Mouse (Mus musculus): ENCODE measurements around the gene Pacs2.
A peak's percentile ranks its signal among the peaks of the same experiment; 100 is the strongest.

Pacs2 gene

DNA sequence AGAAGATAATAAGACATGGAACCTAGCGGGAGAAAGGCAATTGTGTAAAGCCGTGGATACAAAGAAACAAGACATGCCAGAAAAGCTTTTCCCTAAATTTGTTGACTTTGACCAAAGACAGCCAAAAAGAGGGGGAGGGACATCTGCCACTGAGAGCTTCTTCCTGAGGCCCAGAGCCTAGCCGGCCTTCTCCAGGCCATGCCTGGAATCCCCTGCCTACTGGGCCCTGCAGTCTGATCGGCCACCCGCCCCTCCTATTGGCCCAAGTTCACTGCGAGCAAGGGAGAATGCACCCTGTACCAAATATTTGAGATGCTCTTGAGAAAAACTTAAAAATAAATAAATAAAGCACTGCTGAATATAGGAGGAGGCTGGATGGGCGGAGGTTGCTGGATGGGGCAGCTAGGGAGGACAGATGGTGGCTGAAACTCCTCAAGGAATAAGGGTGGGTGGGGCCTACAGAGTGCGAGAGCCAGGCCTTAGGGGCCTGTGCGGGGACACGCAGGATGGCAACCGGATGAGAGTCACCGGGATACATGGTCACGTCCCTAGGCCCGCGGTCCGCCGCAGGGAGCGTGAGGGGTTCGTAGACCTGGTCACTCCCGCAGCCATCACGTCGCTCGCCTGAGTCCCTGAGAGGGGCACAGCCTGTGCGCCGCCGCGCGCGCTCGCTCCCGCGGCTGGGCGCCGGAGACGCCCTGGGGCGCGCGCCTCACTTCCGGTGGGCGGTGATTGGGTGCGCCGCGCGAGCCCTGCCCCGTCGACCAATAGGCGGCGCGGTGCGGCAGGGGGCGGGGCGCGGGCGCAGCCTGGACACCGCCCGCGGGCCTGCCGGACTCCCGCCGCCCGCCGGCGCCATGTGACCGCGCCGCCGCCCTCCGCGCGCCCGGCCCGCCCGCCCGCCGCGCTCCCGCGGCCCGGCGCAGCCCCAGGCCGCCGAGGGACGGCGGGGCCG, at the start of gene Pacs2:
Gene Pacs2, plus strand, starts transcription at position 905 of the 955 bp plus-strand sequence.
- DNase-seq, result peak; percentile 93

DNA sequence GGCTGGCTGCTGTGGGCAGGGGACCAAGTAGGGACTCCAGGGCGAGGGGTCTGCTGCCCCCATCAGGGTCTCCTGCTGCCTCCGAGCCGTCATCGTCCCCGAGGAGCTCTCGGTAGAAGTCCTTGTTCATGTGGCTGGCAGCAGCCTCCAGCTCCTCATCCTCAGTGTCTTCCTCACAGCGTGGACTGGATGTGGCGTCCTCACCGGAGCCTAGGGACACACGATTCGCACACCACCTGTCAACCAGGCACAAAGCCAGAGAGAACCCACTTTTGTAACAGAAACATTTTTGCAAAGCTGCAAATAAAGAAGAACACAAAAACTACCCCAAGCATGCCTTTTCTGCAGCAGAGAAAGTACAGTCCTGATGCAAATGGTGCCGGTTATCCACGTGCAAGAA, 48.5 kb upstream of the Pacs2 start:
- DNase-seq, result no peak

DNA sequence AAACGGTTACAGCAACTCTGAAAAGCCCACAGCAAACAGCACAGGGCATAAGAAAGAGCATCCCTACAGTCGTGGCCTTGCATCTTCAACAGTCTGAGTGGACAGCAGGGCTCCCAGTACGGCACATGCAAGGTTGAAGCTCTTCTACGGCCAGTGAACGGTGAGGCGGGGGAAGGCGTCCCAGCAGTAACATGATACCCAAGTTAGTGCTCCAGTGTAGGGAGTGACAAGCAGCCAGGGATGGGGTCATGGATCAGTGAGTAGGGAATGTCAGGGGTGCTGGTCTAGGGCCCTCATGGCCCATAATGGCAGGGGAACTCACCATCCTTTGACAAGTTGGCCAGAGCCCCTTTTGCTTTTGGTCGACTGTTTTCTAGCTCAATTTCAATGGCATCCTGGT, 45.4 kb upstream of the Pacs2 start:
- DNase-seq, result no peak

DNA sequence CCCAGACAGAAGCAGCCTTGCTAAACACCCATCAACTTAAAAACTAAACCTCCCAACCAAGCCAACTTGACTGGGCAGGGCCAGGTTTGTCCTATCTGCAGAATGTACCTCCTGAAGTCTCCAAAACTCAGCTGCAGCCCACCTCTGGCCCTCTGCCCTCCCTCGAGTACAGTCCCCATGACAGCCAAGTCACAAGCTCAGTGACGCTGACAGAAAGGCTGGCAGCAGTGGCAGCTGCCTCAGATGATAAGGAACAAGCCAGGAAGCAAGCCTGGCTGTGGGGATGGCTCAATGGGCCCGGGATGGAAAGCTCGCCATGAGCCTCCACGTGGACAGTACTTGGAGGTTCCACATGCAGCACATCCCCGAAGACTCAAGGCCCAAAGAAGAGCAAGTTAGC, 44.7 kb upstream of the Pacs2 start:
- DNase-seq, result no peak

DNA sequence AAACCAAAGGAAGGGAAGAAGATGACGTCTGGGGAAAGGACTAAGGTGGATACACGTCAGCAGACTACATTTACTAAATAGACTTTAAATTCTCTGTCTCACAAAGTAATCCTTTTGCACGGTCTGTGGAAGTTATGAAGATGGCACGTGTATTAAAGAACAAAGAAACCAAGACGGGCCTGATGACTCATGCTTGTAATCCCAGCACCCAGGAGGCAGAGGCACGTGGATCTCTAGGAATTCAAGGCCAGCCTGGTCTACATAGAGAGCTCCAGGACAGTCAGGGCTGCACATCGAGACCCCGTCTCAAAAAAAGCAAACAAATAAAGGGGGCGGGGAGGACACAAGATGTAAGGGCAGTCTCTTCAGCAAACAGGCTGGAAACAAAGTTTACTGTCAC, 39.6 kb upstream of the Pacs2 start:
- no peak for DNase-seq

DNA sequence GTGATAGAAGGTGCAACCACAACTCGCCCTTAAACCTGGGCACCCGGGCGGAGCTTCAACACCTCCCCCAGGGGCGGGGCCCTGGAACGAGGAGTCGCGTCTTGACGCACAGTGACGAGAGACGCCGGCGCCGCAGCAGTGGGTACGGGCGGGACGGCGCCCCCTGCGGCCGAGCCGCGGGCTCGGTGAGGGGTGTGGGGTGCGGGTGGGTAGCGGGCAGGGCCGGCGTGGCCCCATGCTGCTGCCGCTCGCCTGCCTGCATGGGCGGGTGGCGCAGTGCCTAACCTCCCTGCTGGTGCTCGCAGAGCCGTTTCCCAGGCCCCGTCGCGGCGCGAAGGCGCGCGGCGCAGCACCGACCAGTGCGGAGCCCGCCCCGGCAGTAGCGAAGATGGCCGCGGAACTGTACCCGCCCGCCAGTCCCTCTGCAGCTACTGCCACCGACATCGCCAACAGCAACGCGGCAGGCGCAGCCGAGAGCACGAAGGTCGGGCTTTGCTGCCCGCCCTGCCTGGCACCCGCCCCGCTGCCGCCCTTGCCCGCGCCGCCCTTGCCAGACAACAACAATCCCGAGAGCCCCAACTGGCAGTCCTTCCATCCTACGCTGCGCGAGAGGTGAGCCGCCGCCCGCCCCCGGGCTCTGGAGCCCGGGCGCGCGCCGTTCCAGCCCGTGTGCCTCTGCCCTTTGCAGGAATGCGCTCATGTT, 37.8 kb upstream of the Pacs2 start, which contains the start of gene Btbd6:
Gene Btbd6, plus strand, starts transcription at position 112 of the 703 bp plus-strand sequence.
- DNase-seq, result peak; percentile 94

DNA sequence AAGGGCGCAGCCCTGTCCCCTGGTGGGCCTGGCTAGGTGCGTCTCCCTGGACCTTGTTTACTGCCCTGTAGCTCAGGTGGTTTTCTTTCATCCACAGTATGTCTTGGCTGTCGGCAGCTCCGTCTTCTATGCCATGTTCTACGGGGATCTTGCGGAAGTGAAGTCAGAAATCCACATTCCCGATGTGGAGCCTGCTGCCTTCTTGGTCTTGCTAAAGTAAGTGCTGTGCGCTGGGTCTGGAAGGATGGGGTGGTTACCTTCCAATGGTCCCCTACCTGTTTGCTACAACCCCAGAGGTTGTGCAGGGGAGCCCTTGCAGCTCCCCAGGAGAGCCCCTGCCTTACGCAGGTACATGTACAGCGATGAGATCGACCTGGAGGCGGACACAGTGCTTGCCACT, 37.2 kb upstream of the Pacs2 start:
- no peak for DNase-seq

DNA sequence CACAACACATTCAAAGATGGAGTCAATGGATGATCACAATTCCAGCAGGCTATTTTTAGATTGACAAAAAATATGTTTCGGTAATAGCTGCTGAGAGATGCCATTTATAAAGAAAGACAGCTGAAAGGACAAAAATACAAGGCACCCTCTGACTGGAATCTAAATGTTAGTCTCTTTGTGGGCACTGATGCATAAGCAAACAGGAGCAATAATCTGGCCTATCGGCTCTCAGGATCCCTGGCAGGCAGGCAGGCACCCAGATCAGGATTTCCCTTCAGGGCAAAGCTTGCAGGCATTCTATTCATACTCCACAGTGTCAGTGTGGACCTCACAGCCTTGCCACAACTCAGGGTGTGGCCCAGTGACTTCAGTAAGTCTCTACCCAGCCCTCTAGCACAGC, 32.3 kb upstream of the Pacs2 start:
- DNase-seq, result no peak

DNA sequence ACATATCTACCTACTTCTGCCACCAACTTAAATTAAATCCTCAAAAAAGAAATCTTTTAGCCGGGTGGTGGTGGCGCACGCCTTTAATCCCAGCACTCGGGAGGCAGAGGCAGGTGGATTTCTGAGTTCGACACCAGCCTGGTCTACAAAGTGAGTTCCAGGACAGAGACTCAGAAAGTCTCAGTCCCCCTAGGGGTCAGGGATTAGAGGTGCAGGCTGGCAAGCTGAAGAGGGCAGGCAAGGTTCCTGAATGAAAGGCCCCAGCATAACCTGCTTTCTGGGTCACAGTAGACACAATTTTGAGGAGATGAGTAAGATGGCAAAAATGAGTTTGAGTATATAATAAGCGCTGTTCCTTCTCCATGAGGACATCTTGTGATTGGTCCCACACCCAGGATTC, 29.0 kb upstream of the Pacs2 start:
- no peak for DNase-seq

DNA sequence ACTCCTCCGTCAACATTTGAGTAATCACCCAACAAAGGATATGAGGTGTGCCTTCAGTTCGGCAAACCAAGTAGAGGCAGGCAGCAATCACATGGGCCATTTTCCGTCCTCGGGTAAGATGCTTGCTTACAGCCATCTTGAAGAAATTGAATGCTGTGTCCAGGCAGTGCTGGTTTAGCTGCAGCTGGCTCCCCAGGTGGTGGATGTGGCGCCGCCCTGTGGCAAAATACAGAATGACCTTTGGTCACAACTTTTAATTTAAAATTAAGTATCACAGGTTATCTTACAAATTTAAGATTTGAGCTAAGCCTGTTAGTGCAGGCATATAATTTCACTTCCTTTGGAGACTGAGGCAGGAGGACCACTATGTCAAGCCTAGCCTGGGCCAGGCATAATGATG, 26.4 kb upstream of the Pacs2 start:
- no peak for DNase-seq

DNA sequence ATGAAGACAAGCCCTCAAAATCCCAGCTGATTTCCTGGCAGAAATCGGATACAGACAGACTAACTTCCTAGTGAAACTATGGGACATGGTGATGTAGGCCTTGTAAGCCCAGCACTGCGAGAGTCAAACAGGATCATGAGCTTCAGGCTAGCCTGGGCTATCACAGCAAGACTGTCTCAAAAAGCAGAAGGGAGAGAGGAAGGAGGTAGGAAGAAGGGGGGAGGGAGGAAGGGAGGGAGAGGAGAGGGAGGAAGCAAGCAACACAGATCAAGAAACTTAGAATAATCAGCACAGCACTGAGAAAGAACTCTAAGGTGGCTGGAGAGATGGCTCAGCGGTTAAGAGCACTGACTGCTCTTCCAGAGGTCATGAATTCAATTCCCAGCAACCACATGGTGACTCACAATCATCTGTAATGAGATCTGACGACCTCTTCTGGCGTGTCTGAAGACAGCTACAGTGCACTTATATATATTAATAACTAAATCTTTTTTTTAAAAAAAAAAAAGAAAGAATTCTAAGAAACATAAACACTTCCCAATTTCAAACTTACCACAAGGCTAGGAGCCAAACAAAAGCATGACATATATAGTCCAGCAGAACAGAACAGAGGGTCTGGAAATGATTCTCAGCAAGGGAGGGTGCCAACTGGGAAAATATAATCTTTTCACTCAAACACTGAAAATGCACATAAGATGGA, 23.5 kb upstream of the Pacs2 start:
- DNase-seq, result no peak

DNA sequence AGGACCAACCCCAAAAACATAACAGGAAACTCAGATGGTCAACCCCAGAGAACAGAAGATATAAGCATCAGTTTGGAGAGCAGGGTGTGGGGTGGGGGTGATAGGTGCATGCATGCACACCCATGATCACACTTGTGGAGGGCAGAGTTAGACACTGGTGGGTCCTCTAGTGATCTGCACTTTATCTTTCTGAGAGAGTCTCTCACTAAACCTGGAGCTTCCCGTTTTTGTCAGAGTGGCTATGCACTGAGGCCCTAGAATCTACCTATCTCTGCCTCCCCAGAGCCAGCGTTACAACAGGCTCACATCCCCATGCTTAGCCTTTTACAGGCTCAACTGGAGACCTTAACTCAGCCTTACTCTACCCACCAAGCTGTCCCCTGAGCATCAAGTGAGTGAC, 22.9 kb upstream of the Pacs2 start:
- no peak for DNase-seq

DNA sequence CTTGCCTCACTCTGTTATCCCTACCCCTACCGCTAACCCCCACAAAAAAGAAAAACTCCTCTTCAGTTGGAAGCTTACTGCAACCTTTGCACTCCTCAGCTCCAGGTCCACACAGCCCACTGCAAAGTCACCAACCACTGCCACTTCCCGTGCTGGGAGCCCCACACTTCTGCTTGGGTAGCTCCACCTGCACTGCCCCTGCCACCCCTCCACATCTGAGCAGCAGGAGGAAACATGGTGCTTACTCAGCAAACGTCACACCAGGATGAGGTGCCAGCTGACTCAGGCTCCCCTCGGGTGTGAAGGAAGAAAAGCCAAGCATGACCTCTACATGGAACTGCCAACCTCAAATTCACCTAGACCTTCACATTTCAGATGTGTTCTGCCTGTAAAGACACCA, 20.2 kb upstream of the Pacs2 start:
- no peak for DNase-seq

DNA sequence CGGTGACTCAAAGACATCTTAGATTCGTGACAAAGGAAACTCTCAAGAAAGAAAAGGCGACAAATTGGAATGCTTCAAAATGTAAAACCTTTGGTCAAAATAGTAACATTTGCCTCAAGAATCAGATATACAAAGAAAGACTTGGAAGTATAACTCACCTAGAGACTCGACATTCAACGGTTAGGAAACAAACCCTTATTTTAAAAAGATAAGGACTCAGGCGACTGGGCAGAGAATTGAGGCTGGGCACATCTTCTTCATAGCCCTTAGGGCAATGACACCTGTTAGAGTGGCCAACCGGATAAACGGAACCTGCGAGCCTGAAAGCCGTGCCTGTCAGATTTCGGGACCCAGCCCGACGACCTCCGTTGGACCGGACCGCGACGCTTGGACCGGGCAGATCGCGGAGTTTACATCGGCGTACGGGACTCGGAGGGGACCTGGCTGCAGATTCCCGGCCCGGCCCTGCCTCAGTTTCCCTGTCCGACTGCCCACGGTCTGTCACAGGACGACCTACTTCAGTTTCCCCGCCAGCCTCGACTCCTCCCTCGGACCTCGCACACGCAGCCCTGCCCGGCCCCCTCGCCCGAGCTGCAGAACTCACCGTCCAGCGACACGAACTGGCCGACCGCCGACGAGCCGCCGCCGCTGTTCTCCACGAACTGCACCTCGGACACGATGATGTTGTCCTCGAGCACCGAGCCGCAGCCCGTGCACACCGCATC, 14.6 kb upstream of the Pacs2 start:
- peak; percentile 70 for DNase-seq

DNA sequence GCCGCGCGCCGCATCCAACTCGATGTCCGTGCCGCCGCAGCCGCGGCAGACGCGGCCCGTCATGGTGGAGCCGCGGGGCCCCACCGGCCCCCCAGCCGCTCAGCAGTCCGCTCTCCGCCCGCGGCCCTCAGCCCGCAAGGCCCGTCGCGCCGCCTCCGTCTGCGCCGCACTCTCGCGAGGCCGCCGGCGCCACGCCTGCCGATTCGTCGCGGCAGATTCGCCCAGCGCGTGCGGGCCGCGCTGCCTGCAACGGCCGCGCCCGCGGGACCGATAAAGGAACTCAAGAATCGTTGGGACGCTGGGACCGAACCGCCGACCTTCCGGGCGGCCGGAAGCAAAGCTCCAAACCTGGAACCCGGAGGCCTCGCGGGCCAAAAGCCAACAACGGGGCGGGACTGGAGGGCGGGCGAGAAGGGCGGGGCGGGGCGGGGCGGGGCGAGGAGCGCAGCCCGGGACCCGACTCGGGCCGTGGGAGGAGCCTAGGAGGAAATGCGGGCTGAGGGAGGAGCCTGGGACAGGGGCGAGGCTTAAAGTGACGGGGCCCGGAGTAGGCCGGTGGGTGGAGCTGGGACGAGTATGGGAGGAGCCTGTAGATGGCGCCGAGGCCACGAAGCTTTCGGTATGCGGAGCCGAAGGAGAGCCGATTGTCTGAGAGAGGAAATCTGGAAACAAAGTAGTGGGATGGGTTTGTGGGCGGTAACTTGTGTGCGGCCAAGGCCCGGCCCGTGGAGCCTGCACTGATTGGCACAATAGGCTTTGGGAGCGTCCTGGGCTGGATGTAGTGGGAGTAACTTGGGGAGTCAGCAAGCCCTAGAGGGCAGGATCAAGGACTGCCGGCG, 13.8 kb upstream of the Pacs2 start, which contains the start of gene Brf1:
Gene Brf1, minus strand, starts transcription at position 411 of the 839 bp plus-strand sequence.
- DNase-seq, result peak; percentile 96

DNA sequence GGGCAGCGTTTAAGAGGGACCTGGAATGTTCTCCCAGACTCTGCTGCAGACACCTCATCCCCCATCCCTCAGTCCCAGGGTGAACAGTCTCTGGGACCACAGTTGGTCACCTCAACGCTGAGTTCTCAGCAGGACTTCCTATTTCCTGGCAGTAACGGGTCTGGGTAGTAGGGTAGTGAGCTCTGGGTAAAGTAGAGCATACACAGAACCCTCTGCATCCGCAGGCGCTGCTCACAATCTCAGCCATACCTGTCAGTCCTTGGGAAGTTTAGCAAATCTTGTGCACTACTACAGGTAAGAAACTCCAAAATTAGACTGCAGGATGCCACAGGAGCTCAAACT, 13.2 kb upstream of the Pacs2 start:
- no peak for DNase-seq

DNA sequence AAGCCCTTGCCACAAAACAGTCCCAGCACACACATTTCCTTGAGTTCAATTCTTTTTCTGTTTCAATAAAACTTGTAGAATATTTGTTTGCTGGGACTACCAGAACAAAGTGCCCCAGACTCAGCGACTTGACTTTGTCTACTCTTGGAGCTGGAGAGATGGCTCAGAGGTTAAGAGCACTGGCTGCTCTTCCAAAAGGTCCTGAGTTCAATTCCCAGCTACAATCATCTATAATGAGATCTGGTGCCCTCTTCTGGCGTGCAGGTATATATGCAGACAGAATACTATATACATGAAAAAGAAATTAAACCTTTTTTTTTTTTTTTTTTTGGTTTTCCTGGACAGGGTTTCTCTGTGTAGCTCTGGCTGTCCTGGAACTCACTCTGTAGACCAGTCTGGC, 11.6 kb upstream of the Pacs2 start:
- no peak for DNase-seq

DNA sequence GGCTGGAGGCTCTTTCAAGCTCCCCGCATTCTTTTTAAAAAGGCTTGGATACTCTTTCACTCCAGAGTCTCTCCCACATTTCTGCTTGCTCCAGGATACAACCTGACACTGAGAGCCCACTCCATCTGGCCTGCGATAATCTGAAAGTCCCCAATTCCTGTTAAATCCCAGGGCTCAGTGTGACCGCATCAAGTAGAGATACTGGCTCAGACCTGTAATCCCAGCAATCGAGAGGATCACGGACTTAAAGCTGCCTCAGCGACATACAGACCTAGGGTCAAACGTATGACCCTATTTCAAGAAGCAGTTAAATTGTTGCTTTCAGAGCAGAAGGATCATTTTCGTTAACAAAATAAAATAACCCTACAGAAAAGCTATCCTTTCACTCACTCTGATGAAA, 10.3 kb upstream of the Pacs2 start:
- no peak for DNase-seq

DNA sequence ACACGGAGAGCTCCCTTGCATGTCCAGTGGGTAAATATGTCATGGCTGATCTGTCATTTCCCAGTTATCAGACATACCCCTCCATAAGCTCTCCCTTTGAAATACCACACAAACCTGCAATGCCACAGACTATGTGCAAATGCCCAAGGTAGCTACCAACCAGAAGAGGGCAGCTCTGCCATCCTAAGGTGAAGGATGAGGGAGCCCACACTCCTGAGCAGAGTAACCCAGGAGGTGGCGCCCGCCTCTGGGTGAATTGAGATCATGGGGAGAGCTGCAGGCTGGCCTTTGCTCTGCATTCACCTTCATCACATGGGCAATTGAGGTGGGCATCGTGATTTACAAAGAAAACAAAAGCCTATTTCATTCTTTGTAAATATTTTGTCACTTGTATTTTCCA, 9.3 kb upstream of the Pacs2 start:
- DNase-seq, result peak; percentile 65

DNA sequence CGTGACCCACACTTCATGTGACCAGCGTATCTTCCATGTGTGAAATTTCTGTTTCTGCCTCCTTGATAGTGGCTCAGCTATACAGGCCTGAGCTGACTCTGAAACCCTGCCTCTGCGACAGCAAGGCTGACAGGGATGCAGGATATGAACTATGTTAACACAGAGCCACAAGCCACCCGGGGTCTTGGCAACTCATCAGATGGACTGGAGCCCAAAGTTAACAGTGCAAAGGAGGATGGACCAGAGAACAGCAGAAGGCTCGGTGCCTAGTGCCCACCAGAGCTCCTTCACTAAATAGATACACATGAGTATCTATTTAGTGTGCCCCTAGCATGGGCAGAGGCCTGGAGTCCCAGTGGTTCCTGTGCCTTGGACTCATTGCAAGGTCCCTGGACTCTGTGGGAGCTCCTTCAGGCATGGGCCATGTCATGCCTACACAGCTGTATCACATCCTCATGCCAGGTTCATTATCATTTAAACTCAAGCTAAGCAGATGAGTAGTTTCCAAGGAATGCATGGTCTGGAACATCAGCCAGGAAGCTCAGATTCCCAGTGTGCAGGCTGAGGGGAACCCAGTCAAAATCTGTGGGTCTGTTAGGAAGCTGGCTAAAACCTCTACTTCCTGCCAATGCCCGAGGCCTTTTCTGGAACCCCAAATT, 2.5 kb upstream of the Pacs2 start:
- peak; percentile 56 for DNase-seq

DNA sequence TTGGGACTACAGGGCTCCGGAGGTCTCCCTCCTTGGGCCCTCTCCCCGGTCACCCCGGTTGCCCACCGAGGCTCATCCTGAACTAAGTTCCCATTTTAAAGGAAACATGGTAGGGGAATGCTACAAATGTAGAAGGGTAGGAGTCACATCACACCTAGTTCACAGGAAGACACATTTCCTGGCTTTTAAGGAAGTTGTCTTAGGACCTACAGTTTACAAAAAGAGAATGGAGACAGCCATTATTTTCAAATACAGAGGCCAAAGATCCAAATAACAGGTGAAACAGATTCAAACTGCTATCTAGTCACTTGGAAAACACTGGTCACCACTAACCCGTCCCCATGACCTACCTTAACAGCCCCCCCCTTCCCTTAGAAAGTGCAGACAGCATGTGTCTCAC, 1.9 kb upstream of the Pacs2 start:
- DNase-seq, result no peak
